Mouse (Mus musculus) hindbrain, postnatal 0 days (tissue): ENCODE data around the gene P2ry6. TPM values are rescaled to one million over a fixed set of nuclear protein-coding genes. Genes with fewer than 3 reads are reported as not detected.

Experiments
- ATAC-seq: fragments of 200-750 bp; cut with Nextera tagmentation; 2 replicates; pipeline ENCODE4 v1.8.0; 2017; ENCODE audit warnings: mild to moderate bottlenecking, moderate TSS enrichment, moderate library complexity
- DNase-seq: peaks from one replicate; pipeline ENCODE4 v3.0.0-alpha.2; 2015; ENCODE audit warnings: low spot score
- H3K27ac ChIP-seq: fragments of 300-500 bp; sonication (generic); 2 replicates; pipeline ENCODE4 v1.5.1; 2014; ENCODE audit warnings: mild to moderate bottlenecking
- H3K27me3 ChIP-seq: fragments of 300-500 bp; sonication (generic); 2 replicates; pipeline ENCODE4 v1.6.1; 2014; ENCODE audit warnings: low read length, mixed read lengths; ENCODE audit not compliant: insufficient read depth
- H3K36me3 ChIP-seq: fragments of 300-500 bp; sonication (generic); 2 replicates; pipeline ENCODE4 v1.6.1; 2014; ENCODE audit warnings: low read length, mixed read lengths; ENCODE audit not compliant: insufficient read depth
- H3K4me1 ChIP-seq: fragments of 300-500 bp; sonication (generic); 2 replicates; pipeline ENCODE4 v1.6.1; 2014; ENCODE audit warnings: antibody characterized with exemption, low read length, mixed read lengths; ENCODE audit not compliant: insufficient read depth
- H3K4me2 ChIP-seq: fragments of 300-500 bp; sonication (generic); 2 replicates; pipeline ENCODE4 v1.6.1; 2014; ENCODE audit warnings: low read depth, mild to moderate bottlenecking, low read length, moderate library complexity, mixed read lengths
- H3K4me3 ChIP-seq: fragments of 300-500 bp; sonication (generic); 2 replicates; pipeline ENCODE4 v1.5.1; 2014; ENCODE audit warnings: low read length
- H3K9ac ChIP-seq: fragments of 300-500 bp; sonication (generic); replicated peaks from 2 replicates; pipeline ENCODE4 v1.6.1; 2014; ENCODE audit warnings: mild to moderate bottlenecking, low read length, moderate library complexity, mixed read lengths
- H3K9me3 ChIP-seq: fragments of 300-500 bp; sonication (generic); 2 replicates; pipeline ENCODE4 v1.6.1; 2016; ENCODE audit warnings: low read length, mixed read lengths
- CTCF ChIP-seq: IDR thresholded peaks from 2 replicates; pipeline ENCODE4 v1.5.1; 2016; ENCODE audit warnings: antibody characterized with exemption, control low read depth, low read depth
- WGBS: fragments of 180-500 bp; shearing (Covaris S2); extraction: QIAGEN DNeasy Blood & Tissue Kit; methylation state at CpG from one replicate; pipeline ENCODE4 v1.1.7; 2014; 5-methylcytosine and 5-hydroxymethylcytosine counted together
- polyA plus RNA-seq: library from polyadenylated mRNA; unstranded; fragments of >200 nt; fragmentation: Nextera tagmentation; extraction: Ambion mirVana; gene quantifications from 2 replicates; pipeline ENCODE4 v1.2.1, GENCODE M21; 2015
- total RNA-seq: library from RNA; depleted of rRNA; stranded (reverse); fragments of >200 nt; gene quantifications from 2 replicates; pipeline ENCODE4 v1.2.3, GENCODE M21; 2014

The P2ry6 gene
- total and polyA plus RNA-seq, 2 experiments from 2014 or later, result 3.4 to 3.5 TPM

GRCm38 (mm10) chr7:100950031-100950430 lies 24.4 kb downstream of the P2ry6 start:
- H3K36me3 ChIP-seq, result no peaks in the 10 kb centered on the region

GRCm38 (mm10) chr7:100944738-100945137 lies 29.7 kb downstream of the P2ry6 start:
- Histone ChIP-seq H3K4me3 (no peak overlapping the region), H3K9me3 (no peaks in the 10 kb centered on the region), H3K27ac (0 out of 2 replicates have a peak overlapping the region, but pooled peaks have one; percentile 32), H3K27me3 (no peaks in the 10 kb centered on the region), H3K36me3 (no peaks in the 10 kb centered on the region), H3K4me2 (no peak overlapping the region), H3K9ac (no peak overlapping the region), H3K4me1 (peaks cover 13% of the 10 kb centered on the region; the same call in 1 of the 2 replicates)
- WGBS, result 70% methylated on average over 5 of the region's 5 CpGs
- TF ChIP-seq CTCF, result no peak
- no peak for DNase-seq
- ATAC-seq, result no peak

More at GRCm38 (mm10) chr7:100950031-100950430, 24.4 kb downstream of the P2ry6 start:
- H3K9me3 ChIP-seq, result no peaks in the 10 kb centered on the region
- H3K27ac ChIP-seq, result no peak overlapping the region
- H3K4me3 ChIP-seq, result no peak overlapping the region
- no peaks in the 10 kb centered on the region for H3K27me3 ChIP-seq
- ATAC-seq (no peak), DNase-seq (no peak)
- H3K4me2 ChIP-seq, result no peak overlapping the region
- WGBS, result 60% methylated on average over 5 of the region's 5 CpGs
- H3K9ac ChIP-seq, result no peak overlapping the region
- TF ChIP-seq CTCF, result no peak
- no peaks in the 10 kb centered on the region for H3K4me1 ChIP-seq

GRCm38 (mm10) chr7:100944306-100944705 lies 30.1 kb downstream of the P2ry6 start:
- no peaks in the 10 kb centered on the region for H3K9me3 ChIP-seq
- no peaks in the 10 kb centered on the region for H3K27me3 ChIP-seq
- WGBS, result 36% methylated on average over 2 of the region's 2 CpGs
- H3K9ac ChIP-seq, result no peak overlapping the region
- H3K4me2 ChIP-seq, result no peak overlapping the region
- peaks cover 13% of the 10 kb centered on the region; the same call in 1 of the 2 replicates for H3K4me1 ChIP-seq
- H3K27ac ChIP-seq, result 0 out of 2 replicates have a peak overlapping the region, but pooled peaks have one; percentile 32
- DNase-seq (no peak), ATAC-seq (peak; percentile 8; the same call in 1 of the 2 replicates)
- H3K4me3 ChIP-seq, result no peak overlapping the region
- no peak for TF ChIP-seq CTCF
- H3K36me3 ChIP-seq, result no peaks in the 10 kb centered on the region

- Histone ChIP-seq H3K27me3 (no peaks in the 10 kb centered on the region), H3K9me3 (no peaks in the 10 kb centered on the region), H3K4me3 (no peak overlapping the region), H3K27ac (peak overlapping the region; percentile 27; the same call in 1 of the 2 replicates), H3K4me1 (peaks cover 13% of the 10 kb centered on the region; the same call in 1 of the 2 replicates), H3K4me2 (0 out of 2 replicates have a peak overlapping the region, but pooled peaks have one; percentile 5), H3K36me3 (no peaks in the 10 kb centered on the region), H3K9ac (no peak overlapping the region)
- peak; percentile 89 for TF ChIP-seq CTCF
- peak; percentile 85 for DNase-seq
- ATAC-seq, result peak; percentile 73
- 29% methylated on average over 12 of the region's 12 CpGs for WGBS
Measured at GRCm38 (mm10) chr7:100942789-100943615, 31.4 kb downstream of the P2ry6 start.

GRCm38 (mm10) chr7:100941169-100941568 lies 33.3 kb downstream of the P2ry6 start:
- no peak for DNase-seq
- Histone ChIP-seq H3K9ac (no peak overlapping the region), H3K36me3 (no peaks in the 10 kb centered on the region), H3K4me3 (no peak overlapping the region), H3K9me3 (no peaks in the 10 kb centered on the region), H3K27me3 (no peaks in the 10 kb centered on the region), H3K4me1 (peaks cover 13% of the 10 kb centered on the region; the same call in 1 of the 2 replicates), H3K4me2 (no peak overlapping the region), H3K27ac (no peak overlapping the region)
- 51% methylated on average over 5 of the region's 5 CpGs for WGBS
- TF ChIP-seq CTCF, result peak; percentile 43
- no peak for ATAC-seq

- Histone ChIP-seq H3K9me3 (no peaks in the 10 kb centered on the region), H3K4me1 (no peaks in the 10 kb centered on the region), H3K4me2 (no peak overlapping the region), H3K9ac (no peak overlapping the region), H3K36me3 (no peaks in the 10 kb centered on the region), H3K27me3 (peaks cover 5% of the 10 kb centered on the region; the same call in 1 of the 2 replicates), H3K4me3 (no peak overlapping the region), H3K27ac (no peak overlapping the region)
- 65% methylated on average over 16 of the region's 16 CpGs for WGBS
- 0 out of 2 replicates have a peak, but pooled peaks have one; percentile 19 for ATAC-seq
- DNase-seq, result peak; percentile 68
- TF ChIP-seq CTCF, result no peak
Measured at GRCm38 (mm10) chr7:100938106-100938505, 36.3 kb downstream of the P2ry6 start.
